Mouse (Mus musculus) myocyte (in vitro differentiated cells): ENCODE data around the gene E2f7. TPM values are rescaled to one million over a fixed set of nuclear protein-coding genes. Genes with fewer than 3 reads are reported as not detected.
A peak's percentile ranks its signal among the peaks of the same experiment; 100 is the strongest.

Experiments used
- H3K27me3 ChIP-seq: one replicate; pipeline ENCODE4 v1.6.1; 2011; ENCODE audit not compliant: control insufficient read depth, insufficient read depth, insufficient read length
- H3K36me3 ChIP-seq: one replicate; pipeline ENCODE4 v1.6.1; 2011; ENCODE audit not compliant: control insufficient read depth, insufficient read depth
- H3K4me2 ChIP-seq: one replicate; pipeline ENCODE4 v1.6.1; 2011; ENCODE audit warnings: low read depth, control low read depth
- H3K4me3 ChIP-seq: one replicate; pipeline ENCODE4 v1.5.1; 2011; ENCODE audit warnings: mild to moderate bottlenecking, control low read depth, moderate library complexity
- H3K79me2 ChIP-seq: one replicate; pipeline ENCODE4 v1.6.1; 2011; ENCODE audit not compliant: control insufficient read depth, insufficient read depth
- H3ac ChIP-seq: one replicate; pipeline ENCODE4 v1.6.1; 2011; ENCODE audit not compliant: control insufficient read depth, insufficient read length
- CEBPB ChIP-seq: IDR thresholded peaks from 2 replicates; pipeline ENCODE4 v1.6.1; 2011; ENCODE audit warnings: mild to moderate bottlenecking, moderate library complexity; ENCODE audit not compliant: poor library complexity, insufficient read depth, severe bottlenecking
- E2F4 ChIP-seq: IDR thresholded peaks from one replicate; pipeline ENCODE4 v1.6.1; 2011; ENCODE audit warnings: mild to moderate bottlenecking, control low read depth, moderate library complexity; ENCODE audit not compliant: insufficient read depth
- MAX ChIP-seq: IDR thresholded peaks from one replicate; pipeline ENCODE4 v1.6.1; 2011; ENCODE audit warnings: low read depth, mild to moderate bottlenecking, control low read depth
- MYOD1 ChIP-seq, 3 experiments: IDR thresholded peaks; one replicate each; pipeline ENCODE4 v1.6.1; 2011; ENCODE audit warnings: control low read depth in 2 of 3, low read depth in 2 of 3, mild to moderate bottlenecking in 2 of 3, moderate library complexity in 1 of 3; ENCODE audit not compliant: insufficient read length in 2 of 3, control insufficient read depth in 1 of 3
- MYOG ChIP-seq, 3 experiments: IDR thresholded peaks; one replicate each; pipeline ENCODE4 v1.6.1; 2011; ENCODE audit warnings: control low read depth in 2 of 3, low read depth in 2 of 3, mild to moderate bottlenecking in 2 of 3; ENCODE audit not compliant: insufficient read length in 2 of 3, control insufficient read depth in 1 of 3, insufficient read depth in 1 of 3
- POLR2A ChIP-seq: IDR thresholded peaks from one replicate; pipeline ENCODE4 v1.6.1; 2011; ENCODE audit warnings: low read depth, mild to moderate bottlenecking, control low read depth, moderate library complexity; ENCODE audit not compliant: insufficient read length
- POLR2AphosphoS2 ChIP-seq: IDR thresholded peaks from one replicate; pipeline ENCODE4 v1.6.1; 2011; ENCODE audit warnings: low read depth, control low read depth; ENCODE audit not compliant: insufficient read length
- REST ChIP-seq: IDR thresholded peaks from one replicate; pipeline ENCODE4 v1.6.1; 2011; ENCODE audit warnings: mild to moderate bottlenecking, control low read depth, moderate library complexity; ENCODE audit not compliant: insufficient read depth, insufficient read length
- SRF ChIP-seq: IDR thresholded peaks from one replicate; pipeline ENCODE4 v1.6.1; 2011; ENCODE audit warnings: low read depth; ENCODE audit not compliant: control insufficient read depth, insufficient read length
- TCF12 ChIP-seq: IDR thresholded peaks from one replicate; pipeline ENCODE4 v1.6.1; 2011; ENCODE audit warnings: mild to moderate bottlenecking, control low read depth; ENCODE audit not compliant: poor library complexity, insufficient read depth, severe bottlenecking
- TCF3 ChIP-seq: IDR thresholded peaks from one replicate; pipeline ENCODE4 v1.6.1; 2011; ENCODE audit warnings: low read depth, control low read depth; ENCODE audit not compliant: insufficient read length
- USF1 ChIP-seq: IDR thresholded peaks from one replicate; pipeline ENCODE4 v1.6.1; 2011; ENCODE audit warnings: low read depth, mild to moderate bottlenecking, control low read depth, moderate library complexity
- polyA plus RNA-seq: library from polyadenylated mRNA; unstranded; fragments of >200 nt; fragmentation: generic; extraction: Trizol; gene quantifications from one replicate; pipeline ENCODE4 v1.2.1, GENCODE M21; 2012; ENCODE audit warnings: missing spikeins

E2f7 gene
- 3.3 TPM for polyA plus RNA-seq

DNA sequence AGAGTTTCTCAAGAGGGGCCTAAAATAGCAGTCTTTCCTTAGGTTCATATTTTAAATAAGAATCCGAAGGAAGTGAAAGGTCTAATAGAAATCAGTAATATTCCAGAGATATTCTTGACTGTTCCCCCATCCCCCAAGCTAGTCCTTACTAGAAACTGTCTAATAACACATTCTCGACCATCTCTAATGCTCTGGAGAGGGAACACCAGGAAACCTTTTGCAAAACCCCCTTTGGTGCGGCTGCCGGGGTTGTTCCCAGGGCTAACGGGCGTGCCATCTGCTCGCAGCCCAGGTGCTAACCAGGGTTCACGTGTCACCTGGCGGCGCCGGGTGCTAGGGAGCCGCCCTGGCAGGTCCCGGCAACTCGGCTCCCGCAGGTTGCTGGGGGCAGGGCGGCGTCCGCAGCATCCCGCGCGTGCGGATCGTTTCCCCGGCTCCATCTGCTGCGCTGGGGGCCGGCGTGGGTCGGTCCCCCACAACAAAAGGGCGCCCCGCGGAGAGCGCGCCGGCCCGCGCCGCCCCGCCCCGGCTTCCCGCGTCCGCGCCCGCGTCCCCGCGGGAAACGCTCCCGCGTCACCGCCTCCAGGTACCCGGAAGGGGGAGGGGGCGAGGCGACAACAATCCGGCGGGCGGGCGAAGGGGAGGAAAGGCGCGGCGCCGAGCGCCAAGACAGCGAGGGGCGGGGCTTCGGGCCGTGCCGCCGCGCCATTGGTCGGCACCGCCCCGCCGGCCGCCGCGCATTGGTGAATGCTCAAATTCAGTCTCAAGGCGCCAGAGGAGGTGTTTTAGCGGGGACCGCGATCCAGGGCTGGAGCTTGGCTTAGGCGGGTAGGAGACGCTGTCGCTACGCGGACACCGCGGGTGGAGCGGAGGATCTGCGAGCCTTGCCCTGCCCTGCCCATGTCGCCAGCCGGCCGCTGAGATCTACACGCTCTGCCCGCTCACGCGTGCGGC lies at the start of gene E2f7:
Gene E2f7 (plus strand): TSS at position 754 of the 954 bp plus-strand sequence.
- H3K79me2 ChIP-seq, result peaks cover 22% of the 10 kb centered on the region
- TF ChIP-seq MAX (no peak), E2F4 (peak; percentile 71), POLR2A (peak; percentile 93), TCF3 (no peak), POLR2AphosphoS2 (peak; percentile 87), REST (peak; percentile 11), USF1 (no peak), MYOG (IDR thresholded peaks at IDR 0.05; ENCODE audit: control insufficient read depth in 1 of 3, insufficient read depth in 1 of 3, insufficient read length in 2 of 3, low read depth in 2 of 3) (peak in 1 of 3 experiments; percentile 9), CEBPB (no peak), MYOD1 (IDR thresholded peaks at IDR 0.05; ENCODE audit: control insufficient read depth in 1 of 3, insufficient read length in 2 of 3, low read depth in 2 of 3) (no peak), TCF12 (no peak), SRF (peak; percentile 25)

DNA sequence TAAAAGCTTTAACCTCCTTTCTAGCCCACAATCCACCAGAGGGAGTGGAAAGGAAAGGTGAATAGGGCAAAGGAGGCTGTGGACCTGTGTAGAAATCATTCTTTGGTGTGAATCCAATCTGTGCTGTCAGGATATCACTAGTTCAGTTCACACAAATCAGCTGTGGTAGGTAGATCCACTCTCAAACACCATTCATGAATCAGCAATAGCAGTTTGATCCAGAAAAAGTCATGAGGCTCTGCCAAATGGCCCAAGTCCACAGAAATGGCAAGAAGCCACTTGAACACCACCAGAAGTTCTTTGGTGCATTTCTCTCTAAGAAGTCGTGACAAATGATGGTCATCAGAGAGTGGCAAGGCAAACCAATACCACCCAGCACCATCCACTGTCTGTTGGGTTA lies 44.0 kb upstream of the E2f7 start:
- Histone ChIP-seq H3K4me2 (no peak overlapping the region), H3K79me2 (no peaks in the 10 kb centered on the region), H3ac (no peak overlapping the region), H3K36me3 (no peaks in the 10 kb centered on the region), H3K27me3 (no peaks in the 10 kb centered on the region), H3K4me3 (no peak overlapping the region)
- no peak for TF ChIP-seq TCF12
- no peak for TF ChIP-seq USF1
- TF ChIP-seq E2F4, result no peak
- no peak for TF ChIP-seq CEBPB
- TF ChIP-seq MYOG (IDR thresholded peaks at IDR 0.05; ENCODE audit: control insufficient read depth in 1 of 3, insufficient read depth in 1 of 3, insufficient read length in 2 of 3, low read depth in 2 of 3), result no peak
- TF ChIP-seq TCF3, result no peak
- TF ChIP-seq MAX, result no peak
- TF ChIP-seq SRF, result no peak
- no peak for TF ChIP-seq REST
- no peak for TF ChIP-seq MYOD1 (IDR thresholded peaks at IDR 0.05; ENCODE audit: control insufficient read depth in 1 of 3, insufficient read length in 2 of 3, low read depth in 2 of 3)
- no peak for TF ChIP-seq POLR2A

More for the DNA sequence above, at the start of gene E2f7:
- H3ac ChIP-seq, result peak within 1 kb of the TSS; percentile 13
- peak within 1 kb of the TSS; percentile 42 for H3K4me3 ChIP-seq
- no peaks in the 10 kb centered on the region for H3K27me3 ChIP-seq
- H3K4me2 ChIP-seq, result peak within 1 kb of the TSS; percentile 89
- H3K36me3 ChIP-seq, result no peaks in the 10 kb centered on the region

DNA sequence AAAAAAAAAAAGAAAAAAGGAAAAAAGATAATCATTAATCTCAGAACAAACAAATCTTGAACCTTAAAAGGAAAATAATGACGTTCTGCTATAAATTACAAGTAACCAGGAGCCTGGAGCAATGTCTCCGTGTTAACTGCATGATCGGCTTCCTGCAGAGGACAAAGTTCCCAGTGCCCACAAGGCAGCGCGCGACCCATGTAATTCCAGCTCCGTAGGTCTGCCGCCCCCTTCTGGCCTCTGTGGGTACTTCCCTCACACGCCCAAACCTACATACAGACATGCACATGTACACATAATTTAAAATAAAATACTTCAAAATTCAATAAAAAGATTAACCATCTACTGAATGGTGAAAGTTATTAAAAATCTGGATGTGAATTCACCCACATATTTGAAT lies 39.6 kb upstream of the E2f7 start:
- no peaks in the 10 kb centered on the region for H3K27me3 ChIP-seq
- H3K4me2 ChIP-seq, result no peak overlapping the region
- H3K4me3 ChIP-seq, result no peak overlapping the region
- H3K36me3 ChIP-seq, result no peaks in the 10 kb centered on the region
- no peak overlapping the region for H3ac ChIP-seq
- no peaks in the 10 kb centered on the region for H3K79me2 ChIP-seq
- TF ChIP-seq POLR2AphosphoS2 (no peak), SRF (no peak), TCF12 (no peak), CEBPB (no peak), MYOD1 (IDR thresholded peaks at IDR 0.05; ENCODE audit: control insufficient read depth in 1 of 3, insufficient read length in 2 of 3, low read depth in 2 of 3) (no peak), USF1 (no peak), TCF3 (no peak), MYOG (IDR thresholded peaks at IDR 0.05; ENCODE audit: control insufficient read depth in 1 of 3, insufficient read depth in 1 of 3, insufficient read length in 2 of 3, low read depth in 2 of 3) (no peak), POLR2A (no peak), MAX (no peak), REST (no peak), E2F4 (no peak)

DNA sequence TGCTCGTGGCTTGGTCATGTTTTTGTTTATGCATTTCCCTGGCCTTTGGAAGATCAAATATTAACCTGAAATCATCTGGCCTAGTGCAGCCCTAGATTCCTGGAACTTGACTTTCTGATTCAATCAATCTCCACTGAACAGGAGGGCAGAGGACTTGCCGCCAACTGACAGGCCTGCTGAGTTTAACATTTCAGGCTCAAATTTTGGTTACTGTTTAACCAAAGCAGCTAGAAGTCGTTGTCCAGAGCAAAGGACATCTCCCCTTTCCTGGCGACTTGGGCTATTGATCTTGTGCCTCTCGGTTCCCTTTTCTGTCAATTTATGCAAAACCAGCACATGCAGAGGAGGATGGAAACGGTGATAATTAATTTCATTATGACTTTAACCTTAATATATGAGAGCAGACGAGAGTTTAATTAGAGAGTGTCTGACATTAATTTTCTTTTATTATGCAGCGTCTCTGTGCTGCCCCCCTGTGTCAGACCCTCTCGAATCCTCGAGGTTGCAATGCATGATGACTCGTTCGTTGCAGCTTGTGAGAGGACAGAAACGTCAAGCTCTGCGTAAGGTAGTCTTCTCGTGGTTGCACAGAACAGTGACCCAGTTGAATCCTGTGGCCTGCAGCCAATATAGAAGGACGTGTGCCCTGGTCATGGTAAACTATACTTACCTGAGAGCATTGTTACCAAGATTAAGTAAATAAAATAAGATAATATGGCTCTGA lies 37.7 kb upstream of the E2f7 start:
- H3K4me2 ChIP-seq, result no peak overlapping the region
- TF ChIP-seq MYOD1 (IDR thresholded peaks at IDR 0.05; ENCODE audit: control insufficient read depth in 1 of 3, insufficient read length in 2 of 3, low read depth in 2 of 3), result no peak
- TF ChIP-seq MYOG (IDR thresholded peaks at IDR 0.05; ENCODE audit: control insufficient read depth in 1 of 3, insufficient read depth in 1 of 3, insufficient read length in 2 of 3, low read depth in 2 of 3), result no peak
- TF ChIP-seq REST, result no peak
- H3K27me3 ChIP-seq, result no peaks in the 10 kb centered on the region
- no peak overlapping the region for H3ac ChIP-seq
- no peaks in the 10 kb centered on the region for H3K79me2 ChIP-seq
- no peak overlapping the region for H3K4me3 ChIP-seq
- H3K36me3 ChIP-seq, result no peaks in the 10 kb centered on the region
